Mouse (Mus musculus): ENCODE data around the gene Ttc26. TPM values are rescaled to one million over a fixed set of nuclear protein-coding genes. Genes with fewer than 3 reads are reported as not detected.
"Not testable (repeated sequence)": the region's sequence is repeated elsewhere in the genome, so short reads cannot be mapped to it uniquely, and the experiment has no call there.

Gene Ttc26
- total RNA-seq, 1 experiment, result 4.2 TPM

- no peaks in the 10 kb centered on the region for H3K36me3 ChIP-seq (ENCODE audit: control insufficient read depth, insufficient read depth, low read length, poor library complexity, severe bottlenecking)
- no peak for TF ChIP-seq ZNF384 (IDR thresholded peaks at IDR 0.05; ENCODE audit: low read depth, low read length)
- TF ChIP-seq CHD2 (IDR thresholded peaks at IDR 0.05; ENCODE audit: low read depth, low read length), result peak; percentile 58; the same call in 1 of the 2 replicates
- H3K27ac ChIP-seq (ENCODE audit: insufficient read depth, low read depth, low read length, poor library complexity, severe bottlenecking), result peak within 1 kb of the TSS; percentile 34; the same call in 1 of the 2 replicates
- peak within 1 kb of the TSS; percentile 79 for H3K9ac ChIP-seq (ENCODE audit: insufficient read depth, low read depth, low read length, poor library complexity, severe bottlenecking)
- H3K4me1 ChIP-seq (ENCODE audit: control insufficient read depth in 2 of 2, insufficient read depth in 2 of 2, low read length in 2 of 2, poor library complexity in 1 of 2), result peaks cover 0 to 3% of the 10 kb centered on the region in 2 experiments; a peak in 1 of 4 replicates
- in situ Hi-C loops (cut with MboI; ENCODE audit: low sequenced_read_pairs in 2 of 2, unreplicated experiment in 2 of 2), result no loop called here
- no peaks in the 10 kb centered on the region for H3K9me3 ChIP-seq (ENCODE audit: control insufficient read depth, insufficient read depth, low read depth, low read length)
- H3K4me3 ChIP-seq (ENCODE audit: insufficient read depth in 1 of 2, low read depth in 1 of 2, low read length in 2 of 2, poor library complexity in 1 of 2, severe bottlenecking in 1 of 2), result peak within 1 kb of the TSS; percentile 68 to 77
- no peak for DNase-seq (ENCODE audit: low read depth, low spot score)
Measured at GRCm38 (mm10) chr6:38353811-38354722, 27.2 kb upstream of the Ttc26 start, which contains the start of gene Zc3hav1. TSS of gene Zc3hav1 (minus strand) at chr6:38354603.

DNA sequence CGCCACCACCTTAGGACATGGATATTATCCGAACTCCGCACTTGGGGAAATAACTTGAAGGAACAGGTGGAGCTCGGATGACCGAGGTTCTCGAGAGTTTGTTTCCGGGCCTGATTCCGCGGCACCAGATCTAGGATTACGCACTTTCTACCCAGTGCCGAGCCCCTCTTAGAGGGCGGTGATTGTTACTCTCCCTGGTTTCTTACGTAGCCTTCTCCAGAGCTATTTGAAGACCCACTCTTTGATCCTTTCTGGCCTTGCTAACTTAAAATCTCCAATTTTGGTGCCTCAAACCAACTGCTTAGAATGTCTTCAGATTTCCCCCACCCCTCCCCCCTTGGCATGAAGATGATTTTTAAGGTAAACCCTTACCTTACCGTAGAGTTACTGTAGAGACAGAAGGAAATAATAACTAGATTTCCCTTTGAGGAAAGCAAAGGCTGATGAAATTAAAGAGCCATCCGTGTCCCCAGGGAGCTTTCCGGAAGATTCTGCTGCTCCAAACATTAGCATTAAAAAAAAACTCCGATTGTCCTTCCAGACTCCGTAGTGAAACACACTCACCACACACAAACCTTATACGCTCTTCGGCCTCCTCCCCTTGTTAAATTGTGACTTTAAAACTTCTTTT lies 26.4 kb upstream of the Ttc26 start:
- TF ChIP-seq ZNF384 (IDR thresholded peaks at IDR 0.05; ENCODE audit: low read depth, low read length) (no peak), HCFC1 (IDR thresholded peaks at IDR 0.05; ENCODE audit: borderline replicate concordance, insufficient read depth, low read length) (no peak), ZC3H11A (IDR thresholded peaks at IDR 0.05; ENCODE audit: borderline replicate concordance, low read depth, low read length) (no peak), MAFK (IDR thresholded peaks at IDR 0.05; ENCODE audit: insufficient read depth, low read depth, low read length) (no peak), CHD2 (IDR thresholded peaks at IDR 0.05; ENCODE audit: low read depth, low read length) (no peak)
- no peaks in the 10 kb centered on the region for H3K9me3 ChIP-seq (ENCODE audit: control insufficient read depth, insufficient read depth, low read depth, low read length)
- peak overlapping the region; percentile 68 to 77 for H3K4me3 ChIP-seq (ENCODE audit: insufficient read depth in 1 of 2, low read depth in 1 of 2, low read length in 2 of 2, poor library complexity in 1 of 2, severe bottlenecking in 1 of 2)
- H3K4me1 ChIP-seq (ENCODE audit: control insufficient read depth in 2 of 2, insufficient read depth in 2 of 2, low read length in 2 of 2, poor library complexity in 1 of 2), result peaks cover 0 to 3% of the 10 kb centered on the region in 2 experiments; a peak in 1 of 4 replicates
- peak overlapping the region; percentile 79 for H3K9ac ChIP-seq (ENCODE audit: insufficient read depth, low read depth, low read length, poor library complexity, severe bottlenecking)
- no peaks in the 10 kb centered on the region for H3K36me3 ChIP-seq (ENCODE audit: control insufficient read depth, insufficient read depth, low read length, poor library complexity, severe bottlenecking)
- peak overlapping the region; percentile 34; the same call in 1 of the 2 replicates for H3K27ac ChIP-seq (ENCODE audit: insufficient read depth, low read depth, low read length, poor library complexity, severe bottlenecking)
- in situ Hi-C loops (cut with MboI; ENCODE audit: low sequenced_read_pairs in 2 of 2, unreplicated experiment in 2 of 2), result no loop called here
- DNase-seq (ENCODE audit: low read depth, low spot score), result no peak

DNA sequence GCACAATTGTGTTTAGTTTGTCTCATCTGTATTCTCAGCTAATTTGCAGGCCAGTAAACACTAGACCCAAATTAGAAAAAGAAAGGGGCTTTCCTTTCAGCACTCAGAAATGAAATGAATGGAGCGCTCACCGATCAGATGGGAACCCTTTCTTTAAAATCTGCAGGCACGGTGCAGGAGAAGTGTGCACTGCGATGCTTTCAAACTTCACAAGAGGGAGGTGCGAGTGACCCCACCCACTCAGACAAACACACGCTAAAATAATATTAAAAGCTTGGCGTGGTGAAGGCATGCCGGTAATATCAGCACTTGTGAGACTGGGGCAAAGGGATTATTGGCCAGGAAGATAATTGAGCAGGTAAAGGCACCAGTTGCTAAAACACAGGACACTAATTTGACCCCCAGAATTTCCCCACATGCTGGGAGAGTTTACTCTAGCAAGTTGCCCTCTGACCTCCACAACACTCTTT lies 25.9 kb upstream of the Ttc26 start:
- in situ Hi-C loops (cut with MboI; ENCODE audit: low sequenced_read_pairs in 2 of 2, unreplicated experiment in 2 of 2), result no loop called here
- Histone ChIP-seq H3K9me3 (ENCODE audit: control insufficient read depth, insufficient read depth, low read depth, low read length) (no peaks in the 10 kb centered on the region), H3K4me1 (ENCODE audit: control insufficient read depth in 2 of 2, insufficient read depth in 2 of 2, low read length in 2 of 2, poor library complexity in 1 of 2) (peaks cover 0 to 7% of the 10 kb centered on the region in 2 experiments; a peak in 2 of 4 replicates), H3K36me3 (ENCODE audit: control insufficient read depth, insufficient read depth, low read length, poor library complexity, severe bottlenecking) (no peaks in the 10 kb centered on the region), H3K4me3 (ENCODE audit: insufficient read depth in 1 of 2, low read depth in 1 of 2, low read length in 2 of 2, poor library complexity in 1 of 2, severe bottlenecking in 1 of 2) (peak overlapping the region; percentile 68 to 77; a peak in 2 of 4 replicates), H3K9ac (ENCODE audit: insufficient read depth, low read depth, low read length, poor library complexity, severe bottlenecking) (no peak overlapping the region), H3K27ac (ENCODE audit: insufficient read depth, low read depth, low read length, poor library complexity, severe bottlenecking) (no peak overlapping the region; the same call in 1 of the 2 replicates)
- TF ChIP-seq CHD2 (IDR thresholded peaks at IDR 0.05; ENCODE audit: low read depth, low read length) (no peak), ZNF384 (IDR thresholded peaks at IDR 0.05; ENCODE audit: low read depth, low read length) (no peak)
- DNase-seq (ENCODE audit: low read depth, low spot score), result no peak

DNA sequence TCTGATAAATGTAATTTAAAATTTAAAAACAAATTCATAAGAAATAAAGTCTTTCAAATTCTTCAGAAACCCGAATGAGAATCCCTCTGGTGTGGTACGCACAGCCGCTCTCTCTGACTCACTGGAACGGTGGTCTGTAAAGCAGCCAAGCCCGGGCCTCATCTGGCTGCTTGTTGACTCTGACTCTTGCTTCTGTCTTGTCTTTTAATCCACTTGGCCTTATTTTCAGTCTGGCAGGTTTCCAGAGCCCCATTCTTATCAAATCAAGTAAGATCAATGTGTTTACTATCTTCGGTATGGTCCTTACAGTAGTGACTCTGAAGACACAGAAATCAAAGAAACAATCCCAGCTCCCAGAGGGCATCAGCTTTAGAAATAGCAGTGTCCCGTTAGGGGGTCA lies 25.4 kb upstream of the Ttc26 start:
- no peak for DNase-seq (ENCODE audit: low read depth, low spot score)
- Histone ChIP-seq H3K36me3 (ENCODE audit: control insufficient read depth, insufficient read depth, low read length, poor library complexity, severe bottlenecking) (no peaks in the 10 kb centered on the region), H3K9me3 (ENCODE audit: control insufficient read depth, insufficient read depth, low read depth, low read length) (no peaks in the 10 kb centered on the region), H3K4me3 (ENCODE audit: insufficient read depth in 1 of 2, low read depth in 1 of 2, low read length in 2 of 2, poor library complexity in 1 of 2, severe bottlenecking in 1 of 2) (no peak overlapping the region), H3K9ac (ENCODE audit: insufficient read depth, low read depth, low read length, poor library complexity, severe bottlenecking) (no peak overlapping the region), H3K27ac (ENCODE audit: insufficient read depth, low read depth, low read length, poor library complexity, severe bottlenecking) (no peak overlapping the region), H3K4me1 (ENCODE audit: control insufficient read depth in 2 of 2, insufficient read depth in 2 of 2, low read length in 2 of 2, poor library complexity in 1 of 2) (peaks cover 0 to 10% of the 10 kb centered on the region in 2 experiments; a peak in 2 of 4 replicates)
- in situ Hi-C loops (cut with MboI; ENCODE audit: low sequenced_read_pairs in 2 of 2, unreplicated experiment in 2 of 2), result no loop called here
- TF ChIP-seq MAFK (IDR thresholded peaks at IDR 0.05; ENCODE audit: insufficient read depth, low read depth, low read length) (no peak), ZNF384 (IDR thresholded peaks at IDR 0.05; ENCODE audit: low read depth, low read length) (no peak), HCFC1 (IDR thresholded peaks at IDR 0.05; ENCODE audit: borderline replicate concordance, insufficient read depth, low read length) (no peak), CHD2 (IDR thresholded peaks at IDR 0.05; ENCODE audit: low read depth, low read length) (no peak), ZC3H11A (IDR thresholded peaks at IDR 0.05; ENCODE audit: borderline replicate concordance, low read depth, low read length) (no peak)

- in situ Hi-C loops (cut with MboI; ENCODE audit: low sequenced_read_pairs in 2 of 2, unreplicated experiment in 2 of 2); H3K27ac ChIP-seq (ENCODE audit: insufficient read depth, low read depth, low read length, poor library complexity, severe bottlenecking); DNase-seq (ENCODE audit: low read depth, low spot score); H3K36me3 ChIP-seq (ENCODE audit: control insufficient read depth, insufficient read depth, low read length, poor library complexity, severe bottlenecking); H3K4me1 ChIP-seq (ENCODE audit: control insufficient read depth in 2 of 2, insufficient read depth in 2 of 2, low read length in 2 of 2, poor library complexity in 1 of 2); H3K4me3 ChIP-seq (ENCODE audit: insufficient read depth in 1 of 2, low read depth in 1 of 2, low read length in 2 of 2, poor library complexity in 1 of 2, severe bottlenecking in 1 of 2); H3K9me3 ChIP-seq (ENCODE audit: control insufficient read depth, insufficient read depth, low read depth, low read length); H3K9ac ChIP-seq (ENCODE audit: insufficient read depth, low read depth, low read length, poor library complexity, severe bottlenecking): not testable (repeated sequence)
Measured at GRCm38 (mm10) chr6:38356661-38357433, 24.4 kb upstream of the Ttc26 start.

Data from ES-E14 (cell line).